Mouse (Mus musculus): ENCODE measurements around the gene Zfp352. TPM values are rescaled to one million over a fixed set of nuclear protein-coding genes. Genes with fewer than 3 reads are reported as not detected.
"Not testable (repeated sequence)": the region's sequence is repeated elsewhere in the genome, so short reads cannot be mapped to it uniquely, and the experiment has no call there.

The Zfp352 gene
- not detected in 2 replicates for polyA plus RNA-seq (2012; rRNA removed)

DNA sequence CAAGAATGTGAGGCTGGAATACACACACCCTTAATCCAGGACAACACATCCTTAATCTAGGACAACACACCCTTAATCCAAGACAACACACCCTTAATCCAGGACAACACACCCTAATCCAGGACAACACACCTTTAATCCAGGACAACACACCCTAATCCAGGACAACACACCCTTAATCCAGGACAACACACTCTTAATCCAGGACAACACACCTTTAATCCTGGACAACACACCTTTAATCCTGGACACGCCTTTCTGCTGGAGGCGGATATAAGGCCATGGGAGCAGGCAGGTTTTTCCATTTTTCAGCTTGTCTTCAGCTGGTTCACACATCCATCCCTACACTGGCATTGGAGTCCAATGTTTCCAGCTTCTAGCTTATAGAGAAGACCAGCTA lies at the start of gene Zfp352:
Gene Zfp352, plus strand, starts transcription at position 301 of the 400 bp plus-strand sequence.
- TF ChIP-seq CTCF (IDR thresholded peaks at IDR 0.05; ENCODE audit: extremely low read depth, insufficient read depth, insufficient read length, insufficient replicate concordance) (no peak), POLR2A (IDR thresholded peaks at IDR 0.05; ENCODE audit: low read depth, low read length) (no peak)

DNA sequence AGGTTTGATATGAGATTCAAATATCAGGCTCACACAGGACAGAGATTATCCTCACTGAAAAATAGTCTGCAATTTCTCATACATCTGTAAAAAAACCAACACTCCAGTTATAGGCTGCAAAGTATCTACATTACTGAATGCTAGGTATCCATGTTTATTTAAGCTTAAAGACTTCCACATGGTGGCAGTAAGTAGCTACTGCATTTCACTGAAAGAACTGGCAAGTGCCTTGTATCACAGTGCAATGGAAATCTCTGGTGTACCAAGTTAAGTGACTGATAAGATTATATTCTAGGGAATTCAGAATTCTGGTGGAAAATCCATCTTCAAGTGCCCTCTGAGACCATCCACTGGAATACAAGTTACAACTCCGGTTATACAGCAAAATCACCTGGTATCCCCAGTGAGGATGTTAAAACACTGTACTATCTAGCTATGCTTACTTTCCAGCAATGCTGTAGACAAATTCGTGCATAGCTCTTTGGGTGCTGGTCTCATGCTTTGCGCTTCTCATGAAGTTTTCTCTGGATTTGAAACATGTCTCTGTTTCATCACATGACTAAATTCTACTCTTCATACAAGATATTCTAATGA lies 47.6 kb upstream of the Zfp352 start:
- WGBS, result 77% methylated on average over 3 of the region's 3 CpGs
- Histone ChIP-seq H3K4me1 (ENCODE audit: control insufficient read depth, insufficient read depth, insufficient read length) (no peaks in the 10 kb centered on the region), H3K27me3 (ENCODE audit: control insufficient read depth, insufficient read depth, low read length) (no peaks in the 10 kb centered on the region), H3K4me3 (ENCODE audit: extremely low read depth, insufficient read depth, insufficient read length) (no peak overlapping the region), H3K36me3 (ENCODE audit: control insufficient read depth, insufficient read depth, low read length) (no peaks in the 10 kb centered on the region), H3K27ac (ENCODE audit: insufficient read depth, low read length) (no peak overlapping the region)
- no peak for DNase-seq (ENCODE audit: low read depth in 1 of 2, low spot score in 2 of 2)
- no peak for TF ChIP-seq CTCF (IDR thresholded peaks at IDR 0.05; ENCODE audit: extremely low read depth, insufficient read depth, insufficient read length, insufficient replicate concordance)
- no peak for TF ChIP-seq POLR2A (IDR thresholded peaks at IDR 0.05; ENCODE audit: low read depth, low read length)

More for the DNA sequence above, at the start of gene Zfp352:
- 88% methylated on average over 2 of the region's 2 CpGs for WGBS
- no peak within 1 kb of the TSS for H3K27ac ChIP-seq (ENCODE audit: insufficient read depth, low read length)
- H3K4me3 ChIP-seq (ENCODE audit: extremely low read depth, insufficient read depth, insufficient read length), result no peak within 1 kb of the TSS
- H3K4me1 ChIP-seq (ENCODE audit: control insufficient read depth, insufficient read depth, insufficient read length), result no peaks in the 10 kb centered on the region
- H3K36me3 ChIP-seq (ENCODE audit: control insufficient read depth, insufficient read depth, low read length), result no peaks in the 10 kb centered on the region
- H3K27me3 ChIP-seq (ENCODE audit: control insufficient read depth, insufficient read depth, low read length), result no peaks in the 10 kb centered on the region
- no peak for DNase-seq (ENCODE audit: low read depth in 1 of 2, low spot score in 2 of 2)

DNA sequence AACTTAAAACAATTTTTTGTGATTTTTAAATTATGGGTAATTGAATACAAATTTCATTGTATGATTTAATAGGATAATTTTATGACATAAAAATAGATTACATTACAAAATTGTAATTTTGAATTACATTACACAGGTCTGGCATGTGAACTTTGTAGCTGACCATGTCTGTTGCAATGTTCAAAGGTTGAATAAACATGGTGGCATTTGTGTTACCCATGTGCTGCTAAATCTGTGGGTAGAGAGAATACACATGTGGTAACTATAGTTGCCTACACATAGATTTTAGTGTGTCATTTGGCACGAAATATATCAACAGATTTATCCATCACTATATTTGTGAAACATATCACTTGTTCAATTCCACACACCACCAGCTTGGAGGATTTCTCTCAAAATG lies 44.6 kb upstream of the Zfp352 start:
- no peak overlapping the region for H3K27ac ChIP-seq (ENCODE audit: insufficient read depth, low read length)
- TF ChIP-seq POLR2A (IDR thresholded peaks at IDR 0.05; ENCODE audit: low read depth, low read length), result no peak
- no peak for TF ChIP-seq CTCF (IDR thresholded peaks at IDR 0.05; ENCODE audit: extremely low read depth, insufficient read depth, insufficient read length, insufficient replicate concordance)
- H3K4me3 ChIP-seq (ENCODE audit: extremely low read depth, insufficient read depth, insufficient read length), result no peak overlapping the region
- H3K4me1 ChIP-seq (ENCODE audit: control insufficient read depth, insufficient read depth, insufficient read length), result no peaks in the 10 kb centered on the region
- no peaks in the 10 kb centered on the region for H3K36me3 ChIP-seq (ENCODE audit: control insufficient read depth, insufficient read depth, low read length)
- no peak for DNase-seq (ENCODE audit: low read depth in 1 of 2, low spot score in 2 of 2)
- WGBS, result 71% methylated on average over 1 of the region's 1 CpGs
- H3K27me3 ChIP-seq (ENCODE audit: control insufficient read depth, insufficient read depth, low read length), result no peaks in the 10 kb centered on the region

DNA sequence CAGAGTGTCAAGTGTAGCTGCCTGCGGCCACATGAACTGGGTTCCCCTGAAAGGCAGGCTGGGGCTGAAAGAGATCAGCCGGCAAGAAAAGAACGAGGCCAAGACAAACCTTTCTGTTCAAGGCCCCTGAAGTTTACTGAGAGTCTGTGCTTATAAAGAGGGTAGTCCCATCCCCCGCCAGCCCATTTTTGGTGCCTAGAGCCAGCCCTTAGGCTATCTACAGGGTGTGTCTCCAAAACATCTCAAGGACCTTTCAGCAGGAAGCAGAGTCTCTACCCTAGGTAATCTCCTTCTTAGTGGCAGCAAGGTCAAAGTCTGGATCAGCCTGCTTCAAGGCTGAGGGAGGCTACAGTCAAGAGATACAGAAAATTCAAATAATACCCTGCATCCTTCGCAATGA lies 15.2 kb upstream of the Zfp352 start:
- DNase-seq (ENCODE audit: low read depth in 1 of 2, low spot score in 2 of 2), result no peak
- Histone ChIP-seq H3K4me1 (ENCODE audit: control insufficient read depth, insufficient read depth, insufficient read length) (no peaks in the 10 kb centered on the region), H3K36me3 (ENCODE audit: control insufficient read depth, insufficient read depth, low read length) (no peaks in the 10 kb centered on the region), H3K27me3 (ENCODE audit: control insufficient read depth, insufficient read depth, low read length) (no peaks in the 10 kb centered on the region), H3K27ac (ENCODE audit: insufficient read depth, low read length) (no peak overlapping the region), H3K4me3 (ENCODE audit: extremely low read depth, insufficient read depth, insufficient read length) (no peak overlapping the region)
- TF ChIP-seq POLR2A (IDR thresholded peaks at IDR 0.05; ENCODE audit: low read depth, low read length) (no peak), CTCF (IDR thresholded peaks at IDR 0.05; ENCODE audit: extremely low read depth, insufficient read depth, insufficient read length, insufficient replicate concordance) (no peak)
- WGBS, result 86% methylated on average over 5 of the region's 5 CpGs

DNA sequence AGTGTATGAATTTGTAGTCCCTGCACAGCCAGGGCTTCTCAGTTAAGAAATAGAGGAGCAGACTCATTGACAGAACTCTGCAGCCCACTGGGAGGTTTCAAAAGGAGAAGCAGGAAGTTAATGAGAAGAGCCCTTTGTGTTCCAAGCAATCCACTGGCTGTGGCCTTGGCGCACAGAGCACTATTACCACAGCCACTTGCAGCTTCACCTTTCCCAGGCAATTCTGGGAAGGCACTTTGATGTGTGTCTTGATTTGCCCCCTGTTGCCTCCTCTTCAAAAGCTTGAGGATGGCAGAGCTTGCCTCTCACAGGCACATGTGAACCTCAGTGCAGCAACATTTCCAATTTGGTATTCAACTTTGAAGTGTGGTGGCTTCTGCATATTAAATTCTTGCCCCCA lies 7.1 kb upstream of the Zfp352 start:
- H3K27me3 ChIP-seq (ENCODE audit: control insufficient read depth, insufficient read depth, low read length), result no peaks in the 10 kb centered on the region
- TF ChIP-seq POLR2A (IDR thresholded peaks at IDR 0.05; ENCODE audit: low read depth, low read length) (no peak), CTCF (IDR thresholded peaks at IDR 0.05; ENCODE audit: extremely low read depth, insufficient read depth, insufficient read length, insufficient replicate concordance) (no peak)
- H3K27ac ChIP-seq (ENCODE audit: insufficient read depth, low read length), result no peak overlapping the region
- H3K4me3 ChIP-seq (ENCODE audit: extremely low read depth, insufficient read depth, insufficient read length), result no peak overlapping the region
- WGBS, result 55% methylated on average over 1 of the region's 1 CpGs
- H3K4me1 ChIP-seq (ENCODE audit: control insufficient read depth, insufficient read depth, insufficient read length), result no peaks in the 10 kb centered on the region
- no peaks in the 10 kb centered on the region for H3K36me3 ChIP-seq (ENCODE audit: control insufficient read depth, insufficient read depth, low read length)
- DNase-seq (ENCODE audit: low read depth in 1 of 2, low spot score in 2 of 2), result no peak

GRCm38 (mm10) chr4:90212076-90212475 lies 6.5 kb upstream of the Zfp352 start:
- 82% methylated on average over 3 of the region's 3 CpGs for WGBS
- DNase-seq (ENCODE audit: low read depth in 1 of 2, low spot score in 2 of 2), result no peak

DNA sequence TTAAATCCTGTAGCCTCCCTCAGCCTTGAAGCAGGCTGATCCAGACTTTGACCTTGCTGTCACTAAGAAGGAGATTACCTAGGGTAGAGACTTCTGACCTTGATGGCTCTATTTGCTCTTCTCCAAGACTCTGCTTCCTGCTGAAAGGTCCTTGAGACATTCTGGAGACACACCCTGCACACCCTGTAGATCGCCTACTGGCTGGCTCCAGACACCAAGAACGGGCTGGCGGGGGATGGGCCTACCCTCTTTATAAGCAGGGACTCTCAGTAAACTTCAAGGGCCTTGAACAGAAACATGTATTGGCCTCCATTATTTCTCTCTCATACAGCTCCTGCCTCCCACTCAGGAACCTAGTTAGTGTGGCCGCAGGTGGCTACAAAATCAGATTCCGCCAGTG lies 17.0 kb downstream of the Zfp352 start:
- H3K27me3 ChIP-seq (ENCODE audit: control insufficient read depth, insufficient read depth, low read length); H3K4me1 ChIP-seq (ENCODE audit: control insufficient read depth, insufficient read depth, insufficient read length); H3K27ac ChIP-seq (ENCODE audit: insufficient read depth, low read length); H3K36me3 ChIP-seq (ENCODE audit: control insufficient read depth, insufficient read depth, low read length); DNase-seq (ENCODE audit: low read depth in 1 of 2, low spot score in 2 of 2); H3K4me3 ChIP-seq (ENCODE audit: extremely low read depth, insufficient read depth, insufficient read length): not testable (repeated sequence)
- WGBS, result 92% methylated on average over 5 of the region's 5 CpGs

More at GRCm38 (mm10) chr4:90212076-90212475, 6.5 kb upstream of the Zfp352 start:
- no peak for TF ChIP-seq POLR2A (IDR thresholded peaks at IDR 0.05; ENCODE audit: low read depth, low read length)
- no peak for TF ChIP-seq CTCF (IDR thresholded peaks at IDR 0.05; ENCODE audit: extremely low read depth, insufficient read depth, insufficient read length, insufficient replicate concordance)
- H3K27ac ChIP-seq (ENCODE audit: insufficient read depth, low read length), result no peak overlapping the region
- H3K4me3 ChIP-seq (ENCODE audit: extremely low read depth, insufficient read depth, insufficient read length), result no peak overlapping the region
- no peaks in the 10 kb centered on the region for H3K36me3 ChIP-seq (ENCODE audit: control insufficient read depth, insufficient read depth, low read length)
- no peaks in the 10 kb centered on the region for H3K4me1 ChIP-seq (ENCODE audit: control insufficient read depth, insufficient read depth, insufficient read length)
- no peaks in the 10 kb centered on the region for H3K27me3 ChIP-seq (ENCODE audit: control insufficient read depth, insufficient read depth, low read length)

Data from spleen, adult 2 months (tissue).